Mouse (Mus musculus): ENCODE results near the gene Apopt1. TPM values are rescaled to one million over a fixed set of nuclear protein-coding genes. Genes with fewer than 3 reads are reported as not detected.

Gene Apopt1
- 31.3 TPM for polyA plus RNA-seq (2014; fragmentation: Illumina TruSeq; extraction: RNeasy Lipid Tissue Mini Kit (QIAGEN cat#74804))

GRCm38 (mm10) chr12:111713004-111713651, at the start of gene Apopt1, which contains the start of gene Bag5:
TSS of gene Apopt1 (plus strand) at chr12:111713261.
TSS of gene Bag5 (minus strand) at chr12:111713257.

GRCm38 (mm10) chr12:111672176-111672575, 40.9 kb upstream of the Apopt1 start, which contains the start of gene Ckb:
TSS of gene Ckb (minus strand) at chr12:111672338.

GRCm38 (mm10) chr12:111677882-111678669, 35.0 kb upstream of the Apopt1 start, which contains the start of gene Trmt61a:
TSS of gene Trmt61a (plus strand) at chr12:111678105.

GRCm38 (mm10) chr12:111758381-111759175, 45.5 kb downstream of the Apopt1 start, which contains the start of gene Klc1:
TSS of gene Klc1 (plus strand) at chr12:111758849.

Other genes starting within 250 kb of the Apopt1 start
- 4.5 TPM for gene Gm266, start 227.4 kb upstream of the Apopt1 start, polyA plus RNA-seq (2014; fragmentation: Illumina TruSeq; extraction: RNeasy Lipid Tissue Mini Kit (QIAGEN cat#74804))
- gene Eif5, start 175.2 kb upstream of the Apopt1 start, polyA plus RNA-seq (2014; fragmentation: Illumina TruSeq; extraction: RNeasy Lipid Tissue Mini Kit (QIAGEN cat#74804)), result 762 TPM
- gene Mark3, start 138.7 kb upstream of the Apopt1 start, polyA plus RNA-seq (2014; fragmentation: Illumina TruSeq; extraction: RNeasy Lipid Tissue Mini Kit (QIAGEN cat#74804)), result 248 TPM
- gene Ckb, start 40.9 kb upstream of the Apopt1 start, polyA plus RNA-seq (2014; fragmentation: Illumina TruSeq; extraction: RNeasy Lipid Tissue Mini Kit (QIAGEN cat#74804)), result 1.7 TPM
- not detected for gene Trmt61a, start 35.2 kb upstream of the Apopt1 start, polyA plus RNA-seq (2014; fragmentation: Illumina TruSeq; extraction: RNeasy Lipid Tissue Mini Kit (QIAGEN cat#74804))
- 32.5 TPM for gene Bag5, start within 50 bp of the Apopt1 start, polyA plus RNA-seq (2014; fragmentation: Illumina TruSeq; extraction: RNeasy Lipid Tissue Mini Kit (QIAGEN cat#74804))
- gene Klc1, start 45.6 kb downstream of the Apopt1 start, polyA plus RNA-seq (2014; fragmentation: Illumina TruSeq; extraction: RNeasy Lipid Tissue Mini Kit (QIAGEN cat#74804)), result 2.7 TPM
- 0.26 TPM for gene Xrcc3, start 100.6 kb downstream of the Apopt1 start, polyA plus RNA-seq (2014; fragmentation: Illumina TruSeq; extraction: RNeasy Lipid Tissue Mini Kit (QIAGEN cat#74804))
- 15.9 TPM for gene Zfyve21, start 100.9 kb downstream of the Apopt1 start, polyA plus RNA-seq (2014; fragmentation: Illumina TruSeq; extraction: RNeasy Lipid Tissue Mini Kit (QIAGEN cat#74804))
- gene Ppp1r13b, start 194.8 kb downstream of the Apopt1 start, polyA plus RNA-seq (2014; fragmentation: Illumina TruSeq; extraction: RNeasy Lipid Tissue Mini Kit (QIAGEN cat#74804)), result 6.9 TPM

Data from ovary, adult 10 weeks (tissue).